Mouse (Mus musculus): ENCODE results near the gene Clint1.

DNA sequence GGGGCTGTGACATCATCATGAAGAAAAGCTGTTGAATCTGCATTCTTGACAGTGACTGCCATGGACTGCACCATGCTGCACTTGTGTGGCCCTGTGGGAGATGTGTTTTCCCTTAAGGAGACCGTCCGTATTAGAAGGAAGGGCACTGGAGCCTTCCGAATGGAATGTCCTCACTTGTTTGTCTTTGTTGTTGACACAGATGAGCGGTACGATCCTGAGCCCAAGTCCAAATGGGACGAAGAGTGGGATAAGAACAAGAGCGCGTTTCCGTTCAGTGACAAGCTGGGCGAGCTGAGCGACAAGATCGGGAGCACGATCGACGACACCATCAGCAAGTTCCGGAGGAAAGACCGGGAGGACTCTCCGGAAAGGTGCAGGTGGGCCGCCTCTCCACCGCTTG lies 38.6 kb downstream of the Clint1 start:
- no peak for TF ChIP-seq CTCF (IDR thresholded peaks at IDR 0.05; ENCODE audit: low read depth)
- no peak for TF ChIP-seq EP300 (IDR thresholded peaks at IDR 0.05; ENCODE audit: low read depth)
